Mouse (Mus musculus): ENCODE data around the gene Ifna16. TPM values are rescaled to one million over a fixed set of nuclear protein-coding genes. Genes with fewer than 3 reads are reported as not detected.
A peak's percentile ranks its signal among the peaks of the same experiment; 100 is the strongest.

Ifna16 gene
- total and polyA plus RNA-seq, 2 experiments: not detected

DNA sequence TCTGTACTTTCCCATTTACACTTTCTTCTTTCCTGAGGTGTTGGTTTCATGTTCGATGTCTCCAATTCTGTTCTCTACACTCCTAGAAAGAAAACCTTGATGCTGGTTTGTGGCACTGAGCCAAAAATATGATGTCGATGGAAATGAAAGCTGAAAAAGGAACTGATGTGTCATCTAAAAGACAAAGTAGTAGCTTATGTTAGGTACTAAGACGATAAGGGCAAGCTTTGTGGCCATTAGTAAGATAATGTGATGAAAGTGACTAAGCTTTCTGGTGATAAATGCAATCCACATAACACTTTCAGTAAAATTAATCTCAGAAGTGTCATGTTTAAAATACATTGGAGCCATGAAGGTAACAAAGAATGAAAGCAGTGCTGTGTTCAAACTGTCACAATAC is 4.6 kb upstream of the Ifna16 start:
- Histone ChIP-seq H3K27ac (replicated peaks; ENCODE audit: insufficient read depth, low read depth, low read length) (no peak overlapping the region), H3K9ac (ENCODE audit: low read depth, low read length) (no peak overlapping the region), H3K27me3 (ENCODE audit: control insufficient read depth, insufficient read depth, low read length) (no peaks in the 10 kb centered on the region), H3K4me3 (ENCODE audit: insufficient read depth, low read depth, low read length) (no peak overlapping the region), H3K79me2 (ENCODE audit: control insufficient read depth, insufficient read depth, low read length) (no peaks in the 10 kb centered on the region), H3K36me3 (ENCODE audit: control insufficient read depth, insufficient read depth, low read length) (no peaks in the 10 kb centered on the region), H3K4me1 (ENCODE audit: control insufficient read depth, insufficient read depth, low read length) (no peaks in the 10 kb centered on the region)
- TF ChIP-seq CTCF (IDR thresholded peaks at IDR 0.05; ENCODE audit: low read depth, low read length): no peak
- no peak for TF ChIP-seq POLR2A (IDR thresholded peaks at IDR 0.05; ENCODE audit: extremely low read depth, insufficient read depth, low read length)
- DNase-seq (ENCODE audit: extremely low read depth, low read depth, low spot score): no peak
- 51% methylated on average over 3 of the region's 3 CpGs for WGBS

DNA sequence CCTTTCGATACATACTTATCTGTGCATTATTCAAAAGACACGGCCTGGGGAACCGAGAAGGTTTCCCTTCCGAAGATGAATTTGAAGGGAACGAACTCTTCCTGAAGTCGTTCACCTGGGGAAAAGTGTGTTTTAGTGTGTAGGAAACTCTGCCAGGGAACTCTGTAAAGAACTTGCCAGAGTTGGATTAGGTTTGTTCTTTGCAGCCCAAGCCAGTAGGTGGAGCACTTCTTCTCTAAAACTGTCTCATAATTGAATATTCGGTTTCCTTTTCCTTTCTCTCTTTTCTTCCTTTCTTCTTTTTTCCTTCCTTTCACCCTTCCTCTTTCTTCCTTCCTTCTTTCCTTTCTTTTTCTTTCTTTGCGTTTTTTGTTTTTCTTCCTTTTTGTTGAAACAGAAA is 3.6 kb upstream of the Ifna16 start:
- Histone ChIP-seq H3K27ac (replicated peaks; ENCODE audit: insufficient read depth, low read depth, low read length) (no peak overlapping the region), H3K36me3 (ENCODE audit: control insufficient read depth, insufficient read depth, low read length) (no peaks in the 10 kb centered on the region), H3K27me3 (ENCODE audit: control insufficient read depth, insufficient read depth, low read length) (no peaks in the 10 kb centered on the region), H3K4me1 (ENCODE audit: control insufficient read depth, insufficient read depth, low read length) (no peaks in the 10 kb centered on the region), H3K79me2 (ENCODE audit: control insufficient read depth, insufficient read depth, low read length) (no peaks in the 10 kb centered on the region), H3K4me3 (ENCODE audit: insufficient read depth, low read depth, low read length) (no peak overlapping the region), H3K9ac (ENCODE audit: low read depth, low read length) (no peak overlapping the region)
- TF ChIP-seq CTCF (IDR thresholded peaks at IDR 0.05; ENCODE audit: low read depth, low read length) (0 out of 2 replicates have a peak, but pooled peaks have one; percentile 3), POLR2A (IDR thresholded peaks at IDR 0.05; ENCODE audit: extremely low read depth, insufficient read depth, low read length) (no peak)
- peak; percentile 30 for DNase-seq (ENCODE audit: extremely low read depth, low read depth, low spot score)
- 38% methylated on average over 8 of the region's 8 CpGs for WGBS

DNA sequence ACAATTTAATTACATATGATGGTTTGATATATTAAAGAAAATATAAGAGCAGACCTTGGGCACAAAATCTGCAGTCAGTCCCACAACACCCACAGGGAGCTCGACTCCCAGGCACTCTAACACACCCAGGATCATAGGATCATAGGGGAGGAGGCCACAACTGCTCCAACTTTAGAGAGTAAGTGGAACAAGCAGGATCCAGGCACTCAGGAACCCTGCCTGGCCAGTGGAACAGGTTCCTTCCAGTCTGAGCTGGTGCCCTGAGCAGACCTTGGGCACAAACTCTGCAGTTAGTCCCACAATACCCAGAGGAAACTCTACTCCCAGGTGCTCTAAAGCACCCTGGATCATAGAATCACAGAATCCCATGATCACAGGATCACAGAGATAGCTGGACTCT is 21.3 kb downstream of the Ifna16 start:
- Histone ChIP-seq H3K27me3 (ENCODE audit: control insufficient read depth, insufficient read depth, low read length) (no peaks in the 10 kb centered on the region), H3K4me1 (ENCODE audit: control insufficient read depth, insufficient read depth, low read length) (no peaks in the 10 kb centered on the region), H3K4me3 (ENCODE audit: insufficient read depth, low read depth, low read length) (no peak overlapping the region), H3K27ac (replicated peaks; ENCODE audit: insufficient read depth, low read depth, low read length) (no peak overlapping the region), H3K79me2 (ENCODE audit: control insufficient read depth, insufficient read depth, low read length) (no peaks in the 10 kb centered on the region), H3K36me3 (ENCODE audit: control insufficient read depth, insufficient read depth, low read length) (no peaks in the 10 kb centered on the region), H3K9ac (ENCODE audit: low read depth, low read length) (no peak overlapping the region)
- TF ChIP-seq CTCF (IDR thresholded peaks at IDR 0.05; ENCODE audit: low read depth, low read length) (no peak), POLR2A (IDR thresholded peaks at IDR 0.05; ENCODE audit: extremely low read depth, insufficient read depth, low read length) (no peak)
- DNase-seq (ENCODE audit: extremely low read depth, low read depth, low spot score): no peak
- 17% methylated on average over 1 of the region's 1 CpGs for WGBS

DNA sequence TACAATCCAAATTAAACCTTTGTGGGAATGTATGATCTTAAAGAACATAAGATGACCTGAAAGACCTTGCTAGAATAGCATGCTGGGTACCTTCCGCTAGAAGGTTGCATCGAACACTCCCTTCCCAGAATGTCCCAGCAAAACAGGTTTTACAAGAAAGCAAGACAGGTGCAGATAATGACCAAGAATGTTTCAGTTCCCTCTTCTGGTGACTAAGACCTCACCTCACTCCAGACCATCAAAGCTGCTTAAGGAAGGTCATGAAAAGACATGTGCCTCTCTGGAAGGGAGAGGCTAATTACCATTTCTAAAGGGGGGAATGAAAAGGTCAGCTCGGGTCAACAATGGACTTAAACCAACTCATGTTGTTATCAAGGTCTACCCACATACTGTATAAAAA is 23.1 kb downstream of the Ifna16 start:
- no peaks in the 10 kb centered on the region for H3K36me3 ChIP-seq (ENCODE audit: control insufficient read depth, insufficient read depth, low read length)
- 86% methylated on average over 3 of the region's 3 CpGs for WGBS
- H3K4me3 ChIP-seq (ENCODE audit: insufficient read depth, low read depth, low read length): no peak overlapping the region
- no peak for DNase-seq (ENCODE audit: extremely low read depth, low read depth, low spot score)
- H3K4me1 ChIP-seq (ENCODE audit: control insufficient read depth, insufficient read depth, low read length): no peaks in the 10 kb centered on the region
- H3K27me3 ChIP-seq (ENCODE audit: control insufficient read depth, insufficient read depth, low read length): no peaks in the 10 kb centered on the region
- TF ChIP-seq POLR2A (IDR thresholded peaks at IDR 0.05; ENCODE audit: extremely low read depth, insufficient read depth, low read length) (no peak), CTCF (IDR thresholded peaks at IDR 0.05; ENCODE audit: low read depth, low read length) (no peak)
- H3K27ac ChIP-seq (replicated peaks; ENCODE audit: insufficient read depth, low read depth, low read length): no peak overlapping the region
- no peak overlapping the region for H3K9ac ChIP-seq (ENCODE audit: low read depth, low read length)
- H3K79me2 ChIP-seq (ENCODE audit: control insufficient read depth, insufficient read depth, low read length): no peaks in the 10 kb centered on the region

DNA sequence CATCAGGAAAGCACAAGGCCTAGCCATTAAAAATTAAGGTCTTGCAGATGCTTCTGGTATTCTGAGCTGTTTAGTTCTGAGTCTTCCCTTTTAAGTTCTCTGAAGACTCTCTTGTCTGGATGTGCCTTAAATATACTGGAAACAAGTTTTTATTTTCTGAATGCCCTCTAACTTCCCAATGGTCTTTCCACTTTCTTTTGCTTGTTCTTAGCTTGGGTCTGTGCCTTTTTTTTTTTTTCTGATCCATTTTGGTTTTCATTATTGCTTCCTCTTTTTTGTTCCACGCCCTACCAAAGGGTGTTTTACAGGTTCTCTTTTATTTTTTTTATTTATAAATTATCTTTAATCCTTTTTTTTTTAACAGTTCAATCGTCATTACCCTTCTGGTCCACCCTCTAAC is 32.4 kb downstream of the Ifna16 start, which contains the start of gene Ifna13:
TSS of gene Ifna13 (minus strand) at position 101 of the 400 bp plus-strand sequence.
- no peak for DNase-seq (ENCODE audit: extremely low read depth, low read depth, low spot score)
- no peak within 1 kb of the TSS for H3K4me3 ChIP-seq (ENCODE audit: insufficient read depth, low read depth, low read length)
- H3K27ac ChIP-seq (replicated peaks; ENCODE audit: insufficient read depth, low read depth, low read length): no peak within 1 kb of the TSS
- no peak within 1 kb of the TSS for H3K9ac ChIP-seq (ENCODE audit: low read depth, low read length)
- H3K79me2 ChIP-seq (ENCODE audit: control insufficient read depth, insufficient read depth, low read length): no peaks in the 10 kb centered on the region
- H3K36me3 ChIP-seq (ENCODE audit: control insufficient read depth, insufficient read depth, low read length): no peaks in the 10 kb centered on the region
- WGBS: 58% methylated on average over 2 of the region's 2 CpGs
- H3K4me1 ChIP-seq (ENCODE audit: control insufficient read depth, insufficient read depth, low read length): no peaks in the 10 kb centered on the region
- no peaks in the 10 kb centered on the region for H3K27me3 ChIP-seq (ENCODE audit: control insufficient read depth, insufficient read depth, low read length)
- TF ChIP-seq POLR2A (IDR thresholded peaks at IDR 0.05; ENCODE audit: extremely low read depth, insufficient read depth, low read length) (no peak), CTCF (IDR thresholded peaks at IDR 0.05; ENCODE audit: low read depth, low read length) (no peak)

DNA sequence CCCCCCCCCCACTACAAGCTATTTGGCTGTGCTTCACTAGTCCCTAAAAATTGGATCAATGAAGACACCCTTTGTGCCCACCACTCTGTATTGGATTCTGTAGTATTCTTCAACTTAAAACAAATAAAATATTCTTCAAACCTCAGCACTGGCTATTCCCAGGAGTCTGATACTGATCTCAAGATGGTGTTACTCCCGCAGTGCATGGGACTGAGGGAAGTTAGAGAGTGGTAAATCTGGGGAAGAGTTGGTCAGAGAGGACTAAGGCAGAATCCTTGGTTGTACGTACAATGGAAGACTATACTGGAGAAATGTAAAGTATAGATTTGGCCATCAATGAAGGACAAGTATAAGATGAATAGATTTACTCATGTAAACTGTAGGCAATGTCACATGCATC is 34.2 kb downstream of the Ifna16 start:
- Histone ChIP-seq H3K9ac (ENCODE audit: low read depth, low read length) (no peak overlapping the region), H3K36me3 (ENCODE audit: control insufficient read depth, insufficient read depth, low read length) (no peaks in the 10 kb centered on the region), H3K27me3 (ENCODE audit: control insufficient read depth, insufficient read depth, low read length) (no peaks in the 10 kb centered on the region), H3K4me1 (ENCODE audit: control insufficient read depth, insufficient read depth, low read length) (no peaks in the 10 kb centered on the region), H3K4me3 (ENCODE audit: insufficient read depth, low read depth, low read length) (no peak overlapping the region), H3K27ac (replicated peaks; ENCODE audit: insufficient read depth, low read depth, low read length) (no peak overlapping the region), H3K79me2 (ENCODE audit: control insufficient read depth, insufficient read depth, low read length) (no peaks in the 10 kb centered on the region)
- TF ChIP-seq POLR2A (IDR thresholded peaks at IDR 0.05; ENCODE audit: extremely low read depth, insufficient read depth, low read length) (no peak), CTCF (IDR thresholded peaks at IDR 0.05; ENCODE audit: low read depth, low read length) (no peak)
- DNase-seq (ENCODE audit: extremely low read depth, low read depth, low spot score): peak; percentile 23
- WGBS: 38% methylated on average over 2 of the region's 2 CpGs
